Mouse (Mus musculus) monocyte, adult 5-6 weeks (primary cell): ENCODE measurements around the gene Fam20b. TPM values are rescaled to one million over a fixed set of nuclear protein-coding genes. Genes with fewer than 3 reads are reported as not detected.

Source experiments
- ATAC-seq: fragments of 153-309, 156-312 bp; replicated peaks from 2 replicates; pipeline ENCODE4 v1.8.0; 2017; ENCODE audit warnings: mild to moderate bottlenecking; ENCODE audit not compliant: low TSS enrichment, insufficient number of reproducible peaks, severe bottlenecking, poor library complexity, low FRiP score
- total RNA-seq: library from RNA; stranded (forward); fragments of 200-1000, 200-491, 200-594 nt; gene quantifications from 3 replicates; pipeline ENCODE4 v1.2.3, GENCODE M21; 2017

Gene Fam20b
- 41.8 to 53.3 TPM (median 41.9 TPM) in 3 replicates for total RNA-seq

- peak; percentile 93 for ATAC-seq
Observed at GRCm38 (mm10) chr1:156718950-156719805, at the start of gene Fam20b. TSS of gene Fam20b (minus strand) at chr1:156719086.

GRCm38 (mm10) chr1:156765311-156765710 lies 46.4 kb upstream of the Fam20b start:
- ATAC-seq: no peak

GRCm38 (mm10) chr1:156764584-156764983 lies 45.7 kb upstream of the Fam20b start:
- no peak for ATAC-seq

- ATAC-seq: no peak
Observed at GRCm38 (mm10) chr1:156763280-156763679, 44.4 kb upstream of the Fam20b start.

GRCm38 (mm10) chr1:156761430-156761801 lies 42.5 kb upstream of the Fam20b start:
- no peak for ATAC-seq

GRCm38 (mm10) chr1:156760549-156761429 lies 41.9 kb upstream of the Fam20b start:
- no peak for ATAC-seq

- ATAC-seq: no peak
Observed at GRCm38 (mm10) chr1:156758326-156758725, 39.4 kb upstream of the Fam20b start.

- ATAC-seq: no peak
Observed at GRCm38 (mm10) chr1:156754608-156755413, 35.9 kb upstream of the Fam20b start.

GRCm38 (mm10) chr1:156752990-156753389 lies 34.1 kb upstream of the Fam20b start:
- no peak for ATAC-seq

- ATAC-seq: peak; percentile 80; the same call in 1 of the 2 replicates
Observed at GRCm38 (mm10) chr1:156752020-156752724, 33.3 kb upstream of the Fam20b start.

GRCm38 (mm10) chr1:156750261-156750660 lies 31.4 kb upstream of the Fam20b start:
- ATAC-seq: no peak

- no peak for ATAC-seq
Observed at GRCm38 (mm10) chr1:156749136-156749535, 30.2 kb upstream of the Fam20b start.

GRCm38 (mm10) chr1:156748435-156749005 lies 29.6 kb upstream of the Fam20b start:
- ATAC-seq: no peak

GRCm38 (mm10) chr1:156745188-156745810 lies 26.4 kb upstream of the Fam20b start:
- no peak for ATAC-seq

- ATAC-seq: peak; percentile 86
Observed at GRCm38 (mm10) chr1:156741482-156742411, 22.9 kb upstream of the Fam20b start.

GRCm38 (mm10) chr1:156735788-156736187 lies 16.9 kb upstream of the Fam20b start:
- ATAC-seq: no peak
